Mouse (Mus musculus) liver, embryonic 14.5 days (tissue): Measurements from ENCODE around the gene Cacng2.

Experiments
- CTCF ChIP-seq: IDR thresholded peaks from 2 replicates; pipeline ENCODE4 v1.5.1; 2016; ENCODE audit warnings: antibody characterized with exemption, low read depth, control low read depth
- EP300 ChIP-seq: IDR thresholded peaks from 2 replicates; pipeline ENCODE4 v1.6.1; 2016; ENCODE audit warnings: antibody characterized with exemption, low read depth

DNA sequence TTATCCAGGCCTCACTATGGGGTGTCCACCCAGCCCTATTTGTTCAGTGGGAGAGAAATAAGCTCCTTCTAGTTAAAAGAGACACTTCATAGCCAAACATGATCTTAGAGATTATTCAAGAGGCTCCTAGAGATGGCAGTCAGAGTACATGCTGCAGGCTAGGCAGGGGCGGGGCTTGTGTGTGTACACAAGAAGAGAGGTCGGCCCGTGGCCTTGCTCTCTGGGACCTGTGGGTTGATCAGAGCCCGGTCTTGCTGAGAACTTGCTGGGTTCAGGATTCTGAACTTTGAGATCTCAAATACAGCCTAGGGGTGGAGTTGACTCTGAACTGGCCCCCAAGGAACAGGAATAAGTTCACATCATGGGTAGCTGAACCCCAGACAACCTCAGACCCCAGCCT, 95.6 kb downstream of the Cacng2 start:
- TF ChIP-seq EP300, result no peak
- TF ChIP-seq CTCF, result no peak
